Mouse (Mus musculus) frontal cortex, adult (tissue): Measurements from ENCODE around the gene Tmem9b.

Experiments
- ATAC-seq: cut with Nextera tagmentation; 2 replicates; pipeline ENCODE4 v1.9.2; 2017; ENCODE audit warnings: mild to moderate bottlenecking, moderate library complexity, mixed read lengths; ENCODE audit not compliant: low TSS enrichment

Gene Tmem9b

GRCm38 (mm10) chr7:109686585-109687128, 66.0 kb downstream of the Tmem9b start:
- ATAC-seq, result no peak
